Mouse (Mus musculus): ENCODE results near the gene 1700011L22Rik.

DNA sequence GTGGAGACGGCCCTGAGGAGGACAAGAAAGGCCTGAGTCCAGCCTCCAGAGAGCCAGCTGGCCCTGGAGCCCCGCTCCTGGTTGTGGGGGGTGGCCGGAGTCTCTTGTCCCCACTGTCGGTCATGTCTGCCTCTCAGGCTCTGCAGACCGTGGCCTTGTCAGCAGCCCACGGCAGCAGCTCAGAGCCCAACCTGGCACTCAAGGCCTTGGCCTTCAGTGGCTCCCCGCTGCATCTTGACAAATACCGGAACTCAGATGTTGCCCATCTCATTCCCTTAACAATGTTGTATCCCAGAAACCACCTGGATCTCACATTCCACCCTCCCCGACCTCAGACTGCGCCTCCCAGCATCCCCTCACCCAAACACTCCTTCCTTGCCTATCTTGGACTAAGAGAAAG, 58.3 kb downstream of the 1700011L22Rik start:
- TF ChIP-seq CEBPB (IDR thresholded peaks at IDR 0.05; ENCODE audit: insufficient read depth, poor library complexity, severe bottlenecking) (no peak), REST (IDR thresholded peaks at IDR 0.05; ENCODE audit: insufficient read depth, insufficient read length) (no peak), TCF12 (IDR thresholded peaks at IDR 0.05; ENCODE audit: insufficient read depth, poor library complexity, severe bottlenecking) (no peak), USF1 (IDR thresholded peaks at IDR 0.05; ENCODE audit: low read depth) (no peak), POLR2A (IDR thresholded peaks at IDR 0.05; ENCODE audit: insufficient read length, low read depth) (no peak), E2F4 (IDR thresholded peaks at IDR 0.05; ENCODE audit: insufficient read depth) (no peak), MAX (IDR thresholded peaks at IDR 0.05; ENCODE audit: low read depth) (no peak)

Data from myocyte (in vitro differentiated cells).